Mouse (Mus musculus): ENCODE measurements around the gene Tmprss6. TPM values are rescaled to one million over a fixed set of nuclear protein-coding genes. Genes with fewer than 3 reads are reported as not detected.
A peak's percentile ranks its signal among the peaks of the same experiment; 100 is the strongest.

The Tmprss6 gene
- total RNA-seq, 2 experiments from 2014 or later, result not detected

DNA sequence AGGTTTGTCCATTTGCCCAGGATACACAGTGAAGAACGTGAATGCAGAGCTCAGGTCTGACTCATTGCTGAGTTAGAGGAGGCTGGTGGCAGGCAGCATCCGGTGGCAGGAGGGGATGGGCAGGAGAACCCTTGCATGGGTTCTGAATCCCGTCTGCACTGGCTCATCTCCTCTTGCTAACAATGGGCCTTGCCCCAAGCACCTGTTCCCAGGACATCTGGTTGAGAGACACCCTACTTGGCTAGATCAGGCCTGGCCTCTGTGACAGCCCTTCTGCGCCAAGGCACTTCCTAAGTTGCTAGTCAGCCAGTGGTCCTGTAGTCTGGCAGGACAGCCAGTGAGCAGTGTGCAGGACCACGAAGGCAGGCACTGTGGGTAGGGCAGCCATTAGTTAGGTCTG is 11.0 kb upstream of the Tmprss6 start:
- H3K27ac ChIP-seq, result no peak overlapping the region
- no peak for TF ChIP-seq CTCF (IDR thresholded peaks at IDR 0.05)
- intact Hi-C loops (cut with DNase I), result no loop called here
- H3K4me3 ChIP-seq, result no peak overlapping the region
- peak; percentile 29 for DNase-seq

DNA sequence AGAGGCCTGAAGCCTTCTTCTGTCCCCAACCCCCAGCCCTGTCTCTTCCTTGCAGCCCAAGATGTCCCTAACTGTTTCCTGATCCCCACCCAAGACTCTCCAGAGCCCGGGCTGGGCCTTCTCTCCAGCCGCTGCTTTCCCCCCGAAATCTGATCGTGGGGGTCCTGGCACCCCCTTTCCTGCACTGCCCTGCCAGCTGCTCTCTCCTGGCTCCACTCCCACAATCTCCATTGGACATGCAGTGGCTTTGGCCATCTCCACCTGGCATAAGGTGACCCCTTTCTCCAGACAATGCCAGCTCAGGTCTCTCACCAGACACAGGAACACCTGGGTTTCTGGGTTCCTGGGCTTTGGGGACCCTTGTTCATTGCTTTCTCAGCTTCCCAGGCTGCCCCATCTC is 9.6 kb upstream of the Tmprss6 start:
- H3K27ac ChIP-seq, result no peak overlapping the region
- DNase-seq, result no peak
- intact Hi-C loops (cut with DNase I), result no loop called here
- TF ChIP-seq CTCF (IDR thresholded peaks at IDR 0.05), result no peak
- H3K4me3 ChIP-seq, result no peak overlapping the region

DNA sequence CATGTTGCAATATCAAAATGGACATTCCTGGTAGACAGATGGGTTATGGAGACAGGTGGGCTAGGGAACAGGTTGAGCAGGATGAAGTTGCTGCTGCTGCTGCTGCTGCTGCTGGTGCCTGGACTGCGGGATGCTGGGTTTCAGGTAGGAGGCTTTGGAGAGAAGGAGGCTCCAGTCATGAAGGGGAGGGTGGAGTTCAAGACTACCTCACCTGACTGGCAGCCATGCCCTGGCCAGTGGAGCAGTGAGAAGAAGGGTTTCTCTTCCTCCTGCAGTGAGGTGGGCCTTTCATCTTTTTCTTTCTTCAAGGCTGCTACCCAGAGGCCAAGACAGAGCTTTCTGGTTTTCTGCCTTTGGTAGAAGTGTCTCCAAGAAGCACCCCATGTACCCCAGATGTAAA is 8.4 kb upstream of the Tmprss6 start:
- no peak for TF ChIP-seq CTCF (IDR thresholded peaks at IDR 0.05)
- DNase-seq, result no peak
- Histone ChIP-seq H3K4me3 (no peak overlapping the region), H3K27ac (no peak overlapping the region)
- intact Hi-C loops (cut with DNase I), result no loop called here

DNA sequence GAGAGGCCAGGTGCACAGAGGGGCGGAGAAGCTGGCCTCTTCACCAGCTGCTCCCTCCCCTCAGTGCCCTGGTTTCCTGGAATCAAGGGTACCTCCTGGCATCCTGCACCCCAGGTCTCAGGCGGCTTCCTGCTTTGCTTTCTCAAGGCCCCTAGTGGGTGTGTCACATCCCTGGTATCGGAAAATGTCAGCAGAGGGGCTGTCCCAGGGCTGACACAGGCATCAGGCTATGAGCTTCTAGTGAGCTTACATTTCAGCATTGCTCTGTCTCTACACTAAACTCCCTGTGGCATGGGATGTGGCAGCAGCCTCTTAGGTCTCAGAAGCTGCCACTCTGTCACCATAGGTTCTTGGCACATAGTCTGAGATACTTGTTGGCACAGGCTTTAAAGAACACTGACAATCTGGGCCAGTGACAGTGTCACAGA is 7.2 kb upstream of the Tmprss6 start:
- DNase-seq, result no peak
- intact Hi-C loops (cut with DNase I), result no loop called here
- no peak overlapping the region for H3K27ac ChIP-seq

DNA sequence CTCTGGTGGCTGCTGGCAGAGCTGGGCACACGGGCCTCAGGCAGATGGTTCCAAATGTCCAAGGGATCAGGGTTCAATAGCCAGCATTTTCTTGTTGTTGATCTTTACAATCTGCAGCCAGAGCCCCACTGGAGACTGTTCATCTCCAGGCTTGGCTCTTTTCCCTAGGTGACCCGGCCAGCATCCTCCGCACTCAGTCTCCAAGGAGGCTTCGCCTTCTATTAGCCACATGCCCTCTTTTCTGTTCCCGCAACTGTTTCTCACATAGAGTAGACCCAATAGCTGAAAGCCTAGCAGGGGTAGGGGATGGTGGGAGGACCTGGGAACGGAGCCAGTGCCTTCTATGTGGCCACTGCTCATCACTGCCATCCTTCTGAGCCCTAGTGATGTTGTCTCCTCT is 5.0 kb upstream of the Tmprss6 start:
- no peak overlapping the region for H3K27ac ChIP-seq
- DNase-seq, result no peak
- H3K4me3 ChIP-seq, result no peak overlapping the region
- TF ChIP-seq CTCF (IDR thresholded peaks at IDR 0.05), result no peak
- intact Hi-C loops (cut with DNase I), result no loop called here

More for the DNA sequence above, 7.2 kb upstream of the Tmprss6 start:
- no peak overlapping the region for H3K4me3 ChIP-seq
- no peak for TF ChIP-seq CTCF (IDR thresholded peaks at IDR 0.05)

DNA sequence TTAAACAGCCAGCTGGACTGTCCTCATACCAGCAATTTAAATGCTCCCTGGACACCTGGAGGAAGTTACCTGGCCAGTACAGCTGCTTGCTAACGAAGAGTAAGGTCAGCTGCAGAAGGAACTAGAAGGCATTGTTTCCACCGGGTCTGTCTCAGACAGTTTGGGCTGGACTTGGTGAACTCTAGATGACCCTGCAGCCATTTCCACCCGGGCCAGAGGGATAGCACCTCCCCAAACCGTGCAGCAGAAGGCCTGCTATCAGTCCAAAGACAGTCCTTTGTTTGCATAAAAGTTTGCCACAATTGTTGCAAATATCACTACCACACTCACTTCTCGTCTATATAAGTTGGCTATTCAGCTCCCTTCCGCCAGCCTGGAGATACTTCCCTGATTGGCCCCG is 3.5 kb upstream of the Tmprss6 start:
- intact Hi-C loops (cut with DNase I), result no loop called here
- no peak for TF ChIP-seq CTCF (IDR thresholded peaks at IDR 0.05)
- Histone ChIP-seq H3K4me3 (no peak overlapping the region), H3K27ac (no peak overlapping the region)
- DNase-seq, result no peak

DNA sequence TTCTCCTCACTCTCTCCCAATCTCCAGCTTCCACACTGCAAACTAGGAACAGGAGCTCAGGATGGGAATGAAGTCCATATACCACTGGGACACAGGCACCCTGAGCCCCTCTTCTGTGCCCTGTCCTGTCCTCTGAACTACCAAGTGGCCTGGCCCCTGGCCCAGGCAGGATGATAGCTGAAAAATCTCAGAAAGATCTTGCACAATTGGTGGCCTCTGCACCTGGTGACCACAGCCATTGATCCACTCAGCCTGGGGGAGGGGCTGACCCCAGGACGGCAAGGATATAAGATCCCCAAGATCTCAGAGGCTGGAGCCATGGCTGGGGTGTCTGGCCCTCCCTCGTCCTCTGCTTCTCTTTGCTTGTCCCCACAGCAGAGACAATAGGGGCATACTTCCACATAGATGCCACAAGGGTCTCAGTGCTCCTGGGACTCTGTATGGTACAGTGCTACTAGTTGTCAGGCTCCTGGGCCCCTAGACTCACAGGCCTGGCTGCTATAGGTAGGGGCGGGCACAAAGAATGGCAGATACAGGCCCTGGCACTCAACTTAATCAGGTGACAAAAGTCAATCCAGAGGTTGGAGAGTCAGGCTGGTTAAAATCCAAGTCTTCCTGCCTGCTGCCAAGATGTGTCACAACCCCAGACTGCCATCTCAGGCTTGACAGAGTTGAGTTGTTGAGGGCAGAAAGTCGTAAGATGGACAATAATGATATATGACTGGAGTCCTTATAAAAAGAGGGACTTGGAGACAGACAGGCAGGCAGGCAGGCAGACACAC is 2.3 kb upstream of the Tmprss6 start:
- intact Hi-C loops (cut with DNase I), result no loop called here
- DNase-seq, result no peak
- Histone ChIP-seq H3K4me3 (no peak overlapping the region), H3K27ac (no peak overlapping the region)
- no peak for TF ChIP-seq CTCF (IDR thresholded peaks at IDR 0.05)

DNA sequence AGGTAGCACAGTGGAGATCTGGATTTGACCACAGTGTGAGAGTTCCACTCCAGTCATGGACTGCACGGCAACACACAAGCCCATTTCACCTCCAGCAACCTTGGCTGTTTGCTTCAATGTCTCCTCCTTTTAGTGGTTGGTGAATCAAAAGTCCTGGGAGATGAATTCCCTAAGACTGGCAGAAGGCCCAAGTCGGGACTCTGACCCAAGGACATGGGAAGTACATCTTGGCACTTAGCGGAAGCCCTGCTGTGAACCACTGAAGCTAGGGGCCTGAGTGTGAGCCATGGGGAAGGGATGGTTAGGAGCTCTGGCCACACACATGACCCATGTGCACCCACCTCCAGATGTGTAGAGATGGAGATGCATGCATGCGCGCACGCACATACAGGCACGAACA is 864 bp downstream of the Tmprss6 start:
- intact Hi-C loops (cut with DNase I), result no loop called here
- no peak for DNase-seq

DNA sequence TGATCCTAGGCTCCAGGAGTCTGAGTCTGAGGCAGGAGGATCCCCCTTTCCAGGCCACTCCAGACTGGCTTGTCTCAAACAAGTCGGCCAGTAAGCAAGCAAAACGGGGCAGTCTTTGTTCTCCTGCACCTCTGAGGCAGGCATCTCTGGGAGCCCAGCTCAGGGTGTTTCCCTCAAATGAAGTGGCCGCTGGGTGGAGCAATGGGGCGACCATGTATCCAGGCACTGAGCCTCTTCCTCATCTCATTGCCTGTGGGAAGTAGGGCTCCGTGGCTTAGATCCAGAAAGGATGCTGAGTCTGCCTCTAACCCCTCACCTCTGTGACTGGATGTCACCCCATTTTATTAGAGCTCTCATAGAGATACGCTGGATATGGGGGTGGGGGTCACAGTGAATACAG is 1.6 kb downstream of the Tmprss6 start:
- DNase-seq, result no peak
- intact Hi-C loops (cut with DNase I), result no loop called here
- no peak overlapping the region for H3K27ac ChIP-seq
- no peak for TF ChIP-seq CTCF (IDR thresholded peaks at IDR 0.05)
- no peak overlapping the region for H3K4me3 ChIP-seq

More for the DNA sequence above, 864 bp downstream of the Tmprss6 start:
- no peak overlapping the region for H3K27ac ChIP-seq
- no peak for TF ChIP-seq CTCF (IDR thresholded peaks at IDR 0.05)
- H3K4me3 ChIP-seq, result no peak overlapping the region

DNA sequence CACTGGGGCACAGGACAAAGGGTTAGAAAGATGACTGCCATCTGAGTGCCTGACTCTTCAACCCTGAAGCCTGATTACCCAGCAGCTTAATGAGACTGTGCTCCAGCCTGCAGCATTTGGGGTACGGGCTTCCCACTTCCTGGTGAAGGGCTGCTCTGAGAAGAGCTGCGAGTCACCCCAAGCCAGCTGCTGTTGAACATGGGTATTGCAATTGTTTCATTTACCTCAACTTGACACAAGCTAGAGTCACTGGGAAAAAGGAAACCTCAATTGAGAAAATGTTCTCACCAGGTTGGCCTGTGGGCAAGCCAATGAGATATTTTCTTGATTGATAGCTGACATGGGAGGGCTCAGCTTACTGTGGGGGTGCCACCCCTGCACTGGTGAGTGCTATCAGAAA is 5.5 kb downstream of the Tmprss6 start:
- TF ChIP-seq CTCF (IDR thresholded peaks at IDR 0.05), result no peak
- Histone ChIP-seq H3K4me3 (no peak overlapping the region), H3K27ac (no peak overlapping the region)
- intact Hi-C loops (cut with DNase I), result no loop called here
- no peak for DNase-seq

DNA sequence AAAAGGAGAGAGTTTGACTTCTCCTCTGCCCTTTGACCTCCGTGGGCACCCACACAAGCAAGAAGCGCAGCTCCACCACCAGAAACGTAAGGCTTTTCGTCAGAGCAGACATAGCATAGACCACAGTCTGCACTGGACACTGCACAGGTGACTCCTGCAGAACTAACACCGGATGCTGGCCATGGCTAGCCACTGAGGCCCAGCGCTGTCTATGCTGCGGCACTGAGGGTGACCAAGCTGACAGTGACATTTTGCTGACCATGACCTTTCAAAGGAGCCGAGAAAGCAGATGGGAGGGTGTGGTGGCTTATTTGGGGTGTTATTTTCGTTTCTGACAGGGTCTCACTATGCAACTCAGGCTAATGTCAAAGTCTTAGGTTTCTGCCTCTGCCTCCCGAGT is 11.2 kb downstream of the Tmprss6 start:
- no peak for TF ChIP-seq CTCF (IDR thresholded peaks at IDR 0.05)
- no peak for DNase-seq
- intact Hi-C loops (cut with DNase I), result no loop called here
- Histone ChIP-seq H3K4me3 (no peak overlapping the region), H3K27ac (0 out of 2 replicates have a peak overlapping the region, but pooled peaks have one; percentile 24)

DNA sequence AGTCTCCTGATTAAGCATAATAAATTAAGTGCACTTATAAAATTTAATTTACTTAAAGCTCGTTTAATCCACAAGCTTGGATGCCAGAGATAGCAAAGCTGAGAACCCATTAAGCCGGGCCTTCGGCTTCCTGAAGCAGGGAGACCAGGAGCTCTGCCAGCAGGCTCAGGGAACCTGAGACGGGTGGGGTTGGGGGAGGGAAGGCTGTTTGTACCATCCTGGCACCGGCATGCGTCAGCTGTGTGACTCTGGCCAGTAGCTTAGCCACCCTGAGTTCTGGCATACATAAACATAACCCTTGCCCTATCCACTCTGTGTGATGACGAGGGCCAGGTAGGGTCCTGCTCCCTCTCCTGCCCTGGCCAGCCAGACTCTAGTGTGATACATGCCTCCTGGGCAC is 12.4 kb downstream of the Tmprss6 start:
- peak; percentile 88 for DNase-seq
- Histone ChIP-seq H3K27ac (peak overlapping the region; percentile 65), H3K4me3 (no peak overlapping the region)
- intact Hi-C loops (cut with DNase I), result no loop called here
- no peak for TF ChIP-seq CTCF (IDR thresholded peaks at IDR 0.05)

DNA sequence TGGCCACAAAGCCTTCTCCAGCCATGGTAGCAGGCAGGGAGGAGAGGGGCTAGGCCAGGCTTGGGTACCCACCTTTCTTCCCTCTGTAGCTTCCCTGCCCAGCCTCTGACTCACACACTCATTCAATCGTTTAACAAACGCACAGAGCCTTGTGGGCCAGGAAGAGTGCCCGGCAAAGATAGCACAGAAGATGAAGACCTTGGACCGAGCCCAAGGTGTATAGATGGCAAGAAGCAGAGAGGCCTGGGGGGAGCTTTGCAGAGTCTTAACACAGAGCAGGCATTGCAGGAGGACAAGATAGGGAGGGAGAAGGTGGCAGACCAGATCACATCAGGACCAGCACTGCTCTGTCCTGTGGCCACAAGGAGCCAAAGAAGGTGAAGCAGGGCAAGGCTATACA is 13.3 kb downstream of the Tmprss6 start:
- intact Hi-C loops (cut with DNase I), result no loop called here
- no peak for TF ChIP-seq CTCF (IDR thresholded peaks at IDR 0.05)

DNA sequence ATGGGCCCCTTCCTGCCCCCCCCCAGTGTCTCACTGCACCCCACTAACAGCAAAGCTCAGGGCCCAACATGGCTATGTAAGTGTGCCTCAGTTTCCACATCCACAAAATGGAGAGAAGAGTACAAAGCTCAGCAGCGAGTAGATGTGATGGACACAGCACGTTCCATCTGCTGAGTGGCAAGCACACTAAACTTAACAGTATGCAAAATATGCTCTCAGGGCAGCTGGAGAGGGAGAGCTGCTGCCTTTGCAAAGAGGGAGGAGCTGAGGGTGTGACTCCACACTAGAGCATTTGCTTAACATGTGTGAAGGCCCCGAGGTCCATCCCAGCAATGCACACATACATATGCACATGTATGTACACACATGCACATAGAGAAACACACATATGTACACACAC is 15.5 kb downstream of the Tmprss6 start:
- Histone ChIP-seq H3K4me3 (no peak overlapping the region), H3K27ac (no peak overlapping the region)
- intact Hi-C loops (cut with DNase I), result no loop called here
- no peak for TF ChIP-seq CTCF (IDR thresholded peaks at IDR 0.05)
- DNase-seq, result no peak

More for the DNA sequence above, 13.3 kb downstream of the Tmprss6 start:
- Histone ChIP-seq H3K4me3 (no peak overlapping the region), H3K27ac (peak overlapping the region; percentile 65)
- no peak for DNase-seq
